Mouse (Mus musculus): ENCODE data around the gene 1700018F24Rik. TPM values are rescaled to one million over a fixed set of nuclear protein-coding genes. Genes with fewer than 3 reads are reported as not detected.

The 1700018F24Rik gene
- polyA plus RNA-seq, 1 experiment from 2014 or later: 0.15 TPM

DNA sequence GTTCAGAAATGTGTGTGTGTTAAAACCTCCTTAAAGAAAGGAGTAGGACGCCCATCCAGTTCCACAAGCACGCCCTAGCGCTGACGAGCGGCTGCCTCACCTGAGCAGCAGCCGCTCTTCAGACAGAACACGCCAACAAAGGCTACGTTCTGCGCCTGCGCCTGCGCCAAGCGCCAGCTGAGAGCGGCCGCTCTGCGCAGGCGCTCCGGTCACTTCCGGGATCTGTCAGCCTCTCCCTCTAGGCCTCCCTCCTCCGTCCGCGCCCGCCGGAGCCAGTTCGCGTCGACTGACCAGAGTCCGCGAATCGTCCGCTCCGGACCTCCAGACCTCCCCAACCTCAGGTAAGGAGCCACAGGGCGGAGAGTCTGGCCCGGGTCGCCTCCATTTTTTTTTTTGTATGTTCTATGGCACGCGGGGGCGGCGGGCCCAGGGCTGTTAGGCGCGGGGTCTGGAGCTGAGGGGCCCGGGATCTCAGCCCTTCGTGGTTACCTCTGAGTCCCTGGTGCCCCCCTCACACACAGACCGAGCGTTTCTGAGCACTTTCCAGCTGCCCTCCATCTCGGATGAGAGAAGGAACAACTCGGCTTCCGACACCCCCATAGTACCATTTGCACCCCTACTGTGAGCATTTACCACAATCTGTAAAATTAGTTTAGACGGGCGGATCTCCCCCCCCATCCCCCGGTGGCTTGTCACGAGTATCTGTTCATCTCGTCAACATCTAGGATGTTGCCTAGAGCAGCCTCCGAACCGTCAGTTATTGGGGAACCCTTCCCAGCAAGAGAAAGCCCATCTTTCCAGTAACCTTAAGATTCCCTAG lies 41.1 kb downstream of the 1700018F24Rik start, which contains the start of the genes Arpc1a and Kpna7:
TSS of gene Arpc1a (plus strand) at position 199 of the 820 bp plus-strand sequence.
TSS of gene Kpna7 (minus strand) at position 399 of the 820 bp plus-strand sequence.
- H3K4me1 ChIP-seq: peaks cover 11% of the 10 kb centered on the region
- peak within 1 kb of the TSS; percentile 92 for H3K4me3 ChIP-seq (replicated peaks)
- H3K9ac ChIP-seq: peak within 1 kb of the TSS; percentile 93
- peak within 1 kb of the TSS; percentile 74 for H3K4me2 ChIP-seq (replicated peaks)
- H3K27me3 ChIP-seq: no peaks in the 10 kb centered on the region
- H3K27ac ChIP-seq (replicated peaks): peak within 1 kb of the TSS; percentile 78
- H3K9me3 ChIP-seq (replicated peaks): no peaks in the 10 kb centered on the region
- under 1% methylated on average over 54 of the region's 54 CpGs for WGBS
- peak; percentile 95 for ATAC-seq (ENCODE audit: insufficient number of reproducible peaks, low FRiP score, low TSS enrichment, low read depth)
- peaks cover 7% of the 10 kb centered on the region; the same call in 1 of the 2 replicates for H3K36me3 ChIP-seq

DNA sequence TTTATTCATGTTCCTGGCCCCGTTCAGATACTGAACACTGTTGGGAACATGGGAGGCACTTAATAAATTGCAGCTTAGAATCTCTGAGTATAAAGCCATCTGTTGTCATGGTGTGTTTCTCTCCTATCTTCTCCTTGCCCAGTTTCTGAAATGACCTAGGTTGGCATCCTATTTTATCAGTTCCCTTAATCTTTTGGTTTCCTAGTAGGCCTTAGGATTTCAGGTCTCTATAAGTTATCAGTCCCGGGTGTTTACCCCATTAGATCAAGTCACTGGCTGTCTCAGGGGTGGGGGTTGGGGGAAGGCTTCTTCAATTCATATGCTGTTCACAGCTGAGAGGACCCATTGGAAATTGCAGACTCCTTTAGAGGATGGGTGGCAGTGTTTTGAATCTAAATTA lies 42.0 kb downstream of the 1700018F24Rik start:
- WGBS: 69% methylated on average over 2 of the region's 2 CpGs

DNA sequence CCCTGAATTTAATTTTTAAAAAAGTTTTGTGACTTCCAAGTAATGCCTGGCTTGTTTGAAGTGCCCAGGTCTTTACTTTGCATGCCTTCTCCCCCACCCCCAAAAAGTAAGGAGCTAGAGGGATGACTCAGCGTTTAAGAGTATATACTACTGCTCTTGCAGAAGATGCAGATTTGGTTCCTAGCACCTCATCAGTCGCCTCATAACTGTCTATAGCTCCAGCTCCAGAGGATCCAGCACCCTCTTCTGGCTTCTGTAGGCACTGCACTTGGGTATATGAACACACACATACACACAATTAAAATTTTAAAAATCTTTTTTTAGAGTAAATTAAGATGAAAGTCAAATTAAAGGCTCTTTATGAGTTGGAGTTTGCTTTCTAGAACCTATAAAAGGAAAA lies 45.4 kb downstream of the 1700018F24Rik start:
- 95% methylated on average over 2 of the region's 2 CpGs for WGBS
- Histone ChIP-seq H3K4me1 (peaks cover 11% of the 10 kb centered on the region), H3K9ac (no peak overlapping the region), H3K4me2 (replicated peaks) (no peak overlapping the region), H3K36me3 (peaks cover 34% of the 10 kb centered on the region), H3K9me3 (replicated peaks) (no peaks in the 10 kb centered on the region), H3K27ac (replicated peaks) (no peak overlapping the region), H3K4me3 (replicated peaks) (no peak overlapping the region), H3K27me3 (no peaks in the 10 kb centered on the region)
- no peak for ATAC-seq (ENCODE audit: insufficient number of reproducible peaks, low FRiP score, low TSS enrichment, low read depth)

More for the DNA sequence above, 42.0 kb downstream of the 1700018F24Rik start:
- Histone ChIP-seq H3K4me1 (peaks cover 11% of the 10 kb centered on the region), H3K4me3 (replicated peaks) (peak overlapping the region; percentile 92), H3K9ac (peak overlapping the region; percentile 93; the same call in 1 of the 2 replicates), H3K36me3 (peaks cover 13% of the 10 kb centered on the region; the same call in 1 of the 2 replicates), H3K4me2 (replicated peaks) (peak overlapping the region; percentile 74), H3K9me3 (replicated peaks) (no peaks in the 10 kb centered on the region), H3K27ac (replicated peaks) (no peak overlapping the region), H3K27me3 (no peaks in the 10 kb centered on the region)
- no peak for ATAC-seq (ENCODE audit: insufficient number of reproducible peaks, low FRiP score, low TSS enrichment, low read depth)

DNA sequence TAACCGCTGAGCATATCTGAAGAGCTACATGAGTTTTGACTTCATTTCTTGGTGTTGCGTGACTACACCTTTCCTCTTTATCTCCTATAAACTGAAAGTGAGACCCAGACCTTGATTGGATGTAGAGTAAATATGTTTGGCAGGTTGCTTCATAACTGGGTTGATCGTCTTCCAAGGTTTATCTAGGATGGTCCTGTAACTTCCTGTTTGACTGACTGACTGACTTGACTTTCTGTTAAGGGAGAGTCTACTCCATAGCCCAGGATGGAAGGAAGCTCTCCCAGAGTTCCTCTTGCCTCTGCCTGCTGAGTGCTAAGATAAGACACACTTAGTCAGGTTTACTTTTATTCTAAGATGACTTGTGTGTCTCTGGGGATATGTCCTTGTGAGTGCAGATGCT lies 47.1 kb downstream of the 1700018F24Rik start:
- H3K4me3 ChIP-seq (replicated peaks): no peak overlapping the region
- no peak overlapping the region for H3K27ac ChIP-seq (replicated peaks)
- no peak overlapping the region for H3K9ac ChIP-seq
- H3K36me3 ChIP-seq: peaks cover 48% of the 10 kb centered on the region
- H3K4me1 ChIP-seq: peaks cover 4% of the 10 kb centered on the region
- 93% methylated on average over 3 of the region's 3 CpGs for WGBS
- H3K4me2 ChIP-seq (replicated peaks): no peak overlapping the region
- H3K9me3 ChIP-seq (replicated peaks): no peaks in the 10 kb centered on the region
- ATAC-seq (ENCODE audit: insufficient number of reproducible peaks, low FRiP score, low TSS enrichment, low read depth): no peak
- H3K27me3 ChIP-seq: no peaks in the 10 kb centered on the region

Other genes with a start within 250 kb of the 1700018F24Rik start
- gene Smurf1, start 77.1 kb upstream of the 1700018F24Rik start, polyA plus RNA-seq (2015; fragmentation: Nextera tagmentation; extraction: Ambion mirVana): 18.5 and 19.3 TPM in 2 replicates
- gene Gm4871, start 10.2 kb upstream of the 1700018F24Rik start, polyA plus RNA-seq (2015; fragmentation: Nextera tagmentation; extraction: Ambion mirVana): not detected in 2 replicates
- 143 and 147 TPM in 2 replicates for gene Arpc1a, start 40.8 kb downstream of the 1700018F24Rik start, polyA plus RNA-seq (2015; fragmentation: Nextera tagmentation; extraction: Ambion mirVana)
- not detected in 2 replicates for gene Kpna7, start 41.0 kb downstream of the 1700018F24Rik start, polyA plus RNA-seq (2015; fragmentation: Nextera tagmentation; extraction: Ambion mirVana)
- gene Arpc1b, start 71.2 kb downstream of the 1700018F24Rik start, polyA plus RNA-seq (2015; fragmentation: Nextera tagmentation; extraction: Ambion mirVana): 310 and 324 TPM in 2 replicates
- 93.7 and 108 TPM in 2 replicates for gene Pdap1, start 97.2 kb downstream of the 1700018F24Rik start, polyA plus RNA-seq (2015; fragmentation: Nextera tagmentation; extraction: Ambion mirVana)
- 178 and 183 TPM in 2 replicates for gene Bud31, start 97.4 kb downstream of the 1700018F24Rik start, polyA plus RNA-seq (2015; fragmentation: Nextera tagmentation; extraction: Ambion mirVana)
- gene Ptcd1, start 124.1 kb downstream of the 1700018F24Rik start, polyA plus RNA-seq (2015; fragmentation: Nextera tagmentation; extraction: Ambion mirVana): 16.9 and 18.0 TPM in 2 replicates
- gene Cpsf4, start 124.2 kb downstream of the 1700018F24Rik start, polyA plus RNA-seq (2015; fragmentation: Nextera tagmentation; extraction: Ambion mirVana): 46.3 and 47.6 TPM in 2 replicates
- gene Atp5j2, start 149.1 kb downstream of the 1700018F24Rik start, polyA plus RNA-seq (2015; fragmentation: Nextera tagmentation; extraction: Ambion mirVana): 616 and 640 TPM in 2 replicates
- 11.8 and 12.5 TPM in 2 replicates for gene Zkscan14, start 158.9 kb downstream of the 1700018F24Rik start, polyA plus RNA-seq (2015; fragmentation: Nextera tagmentation; extraction: Ambion mirVana)
- gene Zkscan5, start 161.6 kb downstream of the 1700018F24Rik start, polyA plus RNA-seq (2015; fragmentation: Nextera tagmentation; extraction: Ambion mirVana): 13.6 and 13.7 TPM in 2 replicates
- 33.4 and 37.1 TPM in 2 replicates for gene Zfp655, start 188.7 kb downstream of the 1700018F24Rik start, polyA plus RNA-seq (2015; fragmentation: Nextera tagmentation; extraction: Ambion mirVana)
- gene Zscan25, start 237.5 kb downstream of the 1700018F24Rik start, polyA plus RNA-seq (2015; fragmentation: Nextera tagmentation; extraction: Ambion mirVana): 0.61 and 0.83 TPM in 2 replicates